Mouse (Mus musculus) heart, embryonic 14.5 days (tissue): ENCODE results near the gene Plb1. TPM values are rescaled to one million over a fixed set of nuclear protein-coding genes. Genes with fewer than 3 reads are reported as not detected.

Experiments used
- ATAC-seq: fragments of 200-750 bp; cut with Nextera tagmentation; 2 replicates; pipeline ENCODE4 v1.8.0; 2017; ENCODE audit warnings: low read depth, moderate TSS enrichment; ENCODE audit not compliant: insufficient number of reproducible peaks, insufficient read depth, low FRiP score
- H3K27ac ChIP-seq, 2 experiments: fragments of 200-500 bp in 1 of 2; fragments of 300-500 bp in 1 of 2; sonication (generic) in 1 of 2; replicated peaks in 1 of 2; 2 replicates each; pipeline ENCODE4 v1.5.1; 2012 to 2014; ENCODE audit warnings: low read depth in 2 of 2, low read length in 2 of 2, control low read depth in 1 of 2, mild to moderate bottlenecking in 1 of 2, mixed read lengths in 1 of 2; ENCODE audit not compliant: control insufficient read depth in 1 of 2, insufficient read depth in 1 of 2
- H3K27me3 ChIP-seq: fragments of 300-500 bp; sonication (generic); 2 replicates; pipeline ENCODE4 v1.6.1; 2014; ENCODE audit warnings: mild to moderate bottlenecking, low read length, control low read depth; ENCODE audit not compliant: control insufficient read depth, insufficient read depth
- H3K36me3 ChIP-seq: fragments of 300-500 bp; sonication (generic); 2 replicates; pipeline ENCODE4 v1.6.1; 2014; ENCODE audit warnings: mild to moderate bottlenecking, control low read depth, low read length, mixed read lengths; ENCODE audit not compliant: control insufficient read depth, insufficient read depth
- H3K4me1 ChIP-seq, 2 experiments: fragments of 200-500 bp in 1 of 2; fragments of 300-500 bp in 1 of 2; sonication (generic) in 1 of 2; 2 replicates each; pipeline ENCODE4 v1.6.1; 2012 to 2014; ENCODE audit warnings: low read length in 2 of 2, control low read depth in 1 of 2, mixed read lengths in 1 of 2; ENCODE audit not compliant: control insufficient read depth in 2 of 2, insufficient read depth in 2 of 2
- H3K4me2 ChIP-seq: fragments of 300-500 bp; sonication (generic); 2 replicates; pipeline ENCODE4 v1.6.1; 2014; ENCODE audit warnings: mild to moderate bottlenecking, low read length
- H3K4me3 ChIP-seq, 2 experiments: fragments of 200-500 bp in 1 of 2; fragments of 300-500 bp in 1 of 2; sonication (generic) in 1 of 2; 2 replicates each; pipeline ENCODE4 v1.5.1; 2012 to 2014; ENCODE audit warnings: low read length in 2 of 2, mild to moderate bottlenecking in 2 of 2, control low read depth in 1 of 2, low read depth in 1 of 2, moderate library complexity in 1 of 2; ENCODE audit not compliant: control insufficient read depth in 1 of 2, insufficient read depth in 1 of 2
- H3K9ac ChIP-seq: fragments of 300-500 bp; sonication (generic); 2 replicates; pipeline ENCODE4 v1.6.1; 2014; ENCODE audit warnings: mild to moderate bottlenecking, low read length
- H3K9me3 ChIP-seq: fragments of 300-500 bp; sonication (generic); 2 replicates; pipeline ENCODE4 v1.6.1; 2016; ENCODE audit warnings: low read length, control low read depth; ENCODE audit not compliant: control insufficient read depth
- WGBS: fragments of 180-500 bp; shearing (Covaris S2); extraction: QIAGEN DNeasy Blood & Tissue Kit; methylation state at CpG from one replicate; pipeline ENCODE4 v1.1.7; 2014; 5-methylcytosine and 5-hydroxymethylcytosine counted together
- polyA plus RNA-seq: library from polyadenylated mRNA; unstranded; fragments of >200 nt; fragmentation: Nextera tagmentation; extraction: Ambion mirVana; gene quantifications from 2 replicates; pipeline ENCODE4 v1.2.1, GENCODE M21; 2014

Plb1 gene
- polyA plus RNA-seq, 1 experiment from 2014 or later: 3.2 TPM

DNA sequence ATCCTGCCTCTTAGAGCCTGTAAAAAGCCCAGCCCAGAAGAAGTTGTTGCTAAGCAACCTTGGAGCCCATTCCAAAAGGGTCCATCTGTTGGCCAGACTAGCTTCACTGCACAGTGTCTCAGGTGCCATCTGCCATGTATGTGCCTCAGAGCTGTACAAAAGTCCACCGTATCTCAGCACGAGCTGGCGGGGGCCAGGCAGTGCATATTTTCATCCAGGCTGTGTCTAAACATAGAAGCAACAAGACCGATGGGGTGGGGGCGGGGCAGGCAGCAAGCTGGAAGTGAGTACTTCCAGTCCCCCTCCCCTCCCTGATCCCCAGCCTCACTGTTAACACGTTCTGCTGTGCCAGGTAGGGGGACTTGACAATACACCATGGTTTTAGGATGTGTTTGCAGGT lies 102.7 kb downstream of the Plb1 start:
- whole genome bisulfite sequencing: 8% methylated on average over 6 of the region's 6 CpGs
- H3K4me3 ChIP-seq: no peak overlapping the region
- peak overlapping the region; percentile 78 to 90 for H3K27ac ChIP-seq
- no peaks in the 10 kb centered on the region for H3K9me3 ChIP-seq
- no peaks in the 10 kb centered on the region for H3K27me3 ChIP-seq
- no peak overlapping the region for H3K9ac ChIP-seq
- peak overlapping the region; percentile 31 for H3K4me2 ChIP-seq
- no peaks in the 10 kb centered on the region for H3K36me3 ChIP-seq
- peaks cover 29 to 45% of the 10 kb centered on the region in 2 experiments for H3K4me1 ChIP-seq
- peak; percentile 89 for ATAC-seq

DNA sequence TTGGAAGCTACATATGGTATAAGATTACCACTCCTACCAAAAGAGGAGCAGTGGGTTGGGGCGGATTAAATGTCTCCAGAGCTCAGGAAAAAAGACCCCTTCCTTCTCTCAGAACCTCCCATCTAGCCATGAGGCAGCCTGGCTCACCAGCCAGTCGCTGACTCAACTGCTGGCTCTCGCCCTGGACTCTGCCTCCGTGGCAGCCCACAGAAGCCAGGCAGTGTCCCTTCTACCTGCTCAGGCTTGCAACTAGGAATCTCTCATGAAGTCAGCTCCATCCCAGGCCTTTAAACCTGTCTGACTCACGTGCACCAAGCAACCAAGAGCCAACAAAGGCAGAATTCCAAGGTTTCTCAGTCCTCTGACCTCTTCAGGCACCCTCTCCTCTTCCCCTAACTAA lies 103.6 kb downstream of the Plb1 start:
- no peak overlapping the region for H3K4me2 ChIP-seq
- H3K27me3 ChIP-seq: no peaks in the 10 kb centered on the region
- no peak overlapping the region for H3K9ac ChIP-seq
- 64% methylated on average over 5 of the region's 5 CpGs for WGBS
- ATAC-seq: no peak
- H3K9me3 ChIP-seq: no peaks in the 10 kb centered on the region
- no peak overlapping the region for H3K4me3 ChIP-seq
- peaks cover 31 to 48% of the 10 kb centered on the region in 2 experiments for H3K4me1 ChIP-seq
- H3K36me3 ChIP-seq: no peaks in the 10 kb centered on the region
- peak overlapping the region in 1 of 2 experiments; percentile 90; a peak in 1 of 4 replicates for H3K27ac ChIP-seq

DNA sequence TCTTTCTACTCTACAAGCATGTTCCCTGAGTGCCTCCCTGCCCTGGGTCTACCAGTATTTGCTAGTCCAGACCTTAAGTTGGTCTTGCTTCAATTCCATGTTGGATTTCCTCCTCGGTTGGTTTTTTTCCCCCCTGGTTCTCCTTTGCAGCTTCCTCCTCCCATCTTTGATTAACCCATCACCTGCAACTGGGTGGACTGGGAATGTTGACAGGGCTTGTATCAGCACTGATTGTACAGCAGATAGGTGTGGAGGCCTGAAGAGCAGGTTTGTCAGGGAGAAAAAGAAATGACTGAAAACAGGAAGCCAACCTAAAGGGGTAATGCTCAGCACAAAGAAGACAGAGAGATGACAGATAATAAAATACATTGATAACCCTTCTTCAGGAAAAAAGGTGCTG lies 104.8 kb downstream of the Plb1 start:
- Histone ChIP-seq H3K27me3 (no peaks in the 10 kb centered on the region), H3K4me2 (no peak overlapping the region), H3K4me1 (peaks cover 37 to 54% of the 10 kb centered on the region in 2 experiments), H3K4me3 (no peak overlapping the region), H3K9ac (no peak overlapping the region), H3K9me3 (no peaks in the 10 kb centered on the region), H3K27ac (no peak overlapping the region), H3K36me3 (no peaks in the 10 kb centered on the region)
- no peak for ATAC-seq
- 56% methylated on average over 1 of the region's 1 CpGs for WGBS

DNA sequence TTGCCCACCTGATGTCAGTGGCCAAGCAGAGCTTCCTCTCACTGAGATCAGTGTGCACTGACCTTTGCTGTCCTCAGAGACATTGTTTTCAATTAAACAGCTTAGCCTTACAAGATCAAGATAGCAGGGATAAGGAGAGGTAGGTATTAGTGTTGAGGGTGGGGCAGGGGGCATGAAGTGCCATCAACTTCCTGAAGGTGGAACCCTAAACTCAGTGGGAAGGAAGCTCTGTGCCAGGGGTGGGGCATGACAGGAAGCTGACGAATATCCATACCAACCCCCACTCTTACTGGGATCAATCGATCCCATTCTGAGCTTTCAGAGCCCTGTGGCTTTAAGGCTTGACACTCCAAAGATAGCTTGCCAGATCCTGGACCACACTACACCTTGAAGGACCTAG lies 105.8 kb downstream of the Plb1 start:
- no peak overlapping the region for H3K4me2 ChIP-seq
- H3K27ac ChIP-seq: no peak overlapping the region
- 26% methylated on average over 2 of the region's 2 CpGs for WGBS

DNA sequence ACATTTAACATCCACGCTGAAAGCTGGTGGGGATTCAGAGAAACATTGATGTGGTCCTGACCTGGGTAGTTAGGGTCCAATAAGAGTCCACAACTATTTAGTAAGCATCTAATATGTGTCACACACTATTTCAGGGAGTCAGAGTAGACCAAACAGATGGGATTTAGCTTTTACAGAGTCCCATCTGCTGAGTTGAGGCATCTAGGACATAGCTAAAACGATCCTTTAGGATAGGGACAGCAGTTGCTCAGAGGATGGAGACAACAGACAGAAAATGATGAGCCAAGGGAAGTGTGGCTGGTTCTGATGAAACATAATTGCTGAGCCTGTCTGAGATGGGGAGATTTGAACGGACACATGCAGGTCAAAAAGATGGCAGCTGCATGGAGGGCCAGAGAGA lies 106.3 kb downstream of the Plb1 start:
- H3K27ac ChIP-seq: no peak overlapping the region
- 78% methylated on average over 3 of the region's 3 CpGs for WGBS
- no peak overlapping the region for H3K4me2 ChIP-seq
- H3K9ac ChIP-seq: no peak overlapping the region
- H3K4me1 ChIP-seq: peaks cover 36 to 51% of the 10 kb centered on the region in 2 experiments
- no peak for ATAC-seq
- no peak overlapping the region for H3K4me3 ChIP-seq
- H3K27me3 ChIP-seq: no peaks in the 10 kb centered on the region
- H3K36me3 ChIP-seq: no peaks in the 10 kb centered on the region
- no peaks in the 10 kb centered on the region for H3K9me3 ChIP-seq

More for the DNA sequence above, 105.8 kb downstream of the Plb1 start:
- peaks cover 41 to 55% of the 10 kb centered on the region in 2 experiments for H3K4me1 ChIP-seq
- no peaks in the 10 kb centered on the region for H3K36me3 ChIP-seq
- H3K9ac ChIP-seq: no peak overlapping the region
- ATAC-seq: no peak
- no peak overlapping the region for H3K4me3 ChIP-seq
- H3K9me3 ChIP-seq: no peaks in the 10 kb centered on the region
- no peaks in the 10 kb centered on the region for H3K27me3 ChIP-seq

DNA sequence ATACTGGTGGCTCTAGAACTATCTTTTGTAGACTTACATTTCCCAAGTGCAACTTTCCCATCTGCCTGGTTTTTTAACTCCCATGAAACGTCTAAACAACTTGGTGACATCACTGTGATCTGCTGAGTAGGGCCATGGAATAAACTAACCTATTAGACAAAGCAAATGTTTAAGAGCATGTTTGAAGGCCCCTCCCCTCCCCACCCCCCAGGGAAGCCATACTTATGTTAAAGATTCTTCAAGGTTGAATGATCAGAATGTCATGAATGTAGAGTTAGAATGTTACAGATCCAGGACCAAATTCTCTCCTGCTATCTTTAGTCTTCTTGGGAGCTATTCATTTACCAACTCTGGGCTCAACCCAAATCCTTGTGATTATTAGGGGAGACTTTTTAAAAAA lies 107.7 kb downstream of the Plb1 start:
- ATAC-seq: no peak
- peaks cover 25 to 37% of the 10 kb centered on the region in 2 experiments for H3K4me1 ChIP-seq
- 75% methylated on average over 1 of the region's 1 CpGs for WGBS

DNA sequence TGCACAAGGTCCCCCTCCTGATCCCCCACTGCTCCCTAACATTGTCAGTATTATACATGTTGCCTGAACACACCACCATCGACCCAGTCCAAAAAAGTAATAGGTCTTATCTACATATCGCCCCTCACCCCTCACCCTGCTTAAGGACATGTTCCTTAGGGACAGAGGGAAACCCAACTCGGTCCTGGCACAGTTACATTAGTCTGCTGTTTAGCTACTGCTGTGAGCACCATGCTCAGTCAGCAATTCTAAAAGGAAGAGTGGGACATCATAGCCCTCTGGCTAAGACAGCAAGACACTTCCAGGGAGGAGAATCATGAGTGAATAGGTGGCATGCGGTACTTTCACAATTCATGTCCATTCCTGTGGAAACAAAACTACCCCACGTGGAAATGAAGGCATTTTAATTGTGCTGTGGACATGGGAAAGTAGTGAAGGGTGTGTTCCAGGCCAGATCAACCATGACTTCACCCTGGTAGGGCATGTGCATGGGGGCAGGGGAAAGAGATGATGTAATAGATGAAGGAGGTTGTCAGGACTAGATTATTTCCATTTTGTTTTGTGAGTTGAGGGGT lies 110.3 kb downstream of the Plb1 start:
- Histone ChIP-seq H3K9me3 (no peaks in the 10 kb centered on the region), H3K27ac (no peak overlapping the region), H3K36me3 (no peaks in the 10 kb centered on the region), H3K4me1 (peaks cover 25 to 39% of the 10 kb centered on the region in 2 experiments), H3K9ac (no peak overlapping the region), H3K27me3 (no peaks in the 10 kb centered on the region), H3K4me3 (no peak overlapping the region), H3K4me2 (no peak overlapping the region)
- no peak for ATAC-seq
- WGBS: 48% methylated on average over 5 of the region's 5 CpGs

More for the DNA sequence above, 107.7 kb downstream of the Plb1 start:
- Histone ChIP-seq H3K9ac (no peak overlapping the region), H3K4me3 (no peak overlapping the region), H3K36me3 (no peaks in the 10 kb centered on the region), H3K27ac (no peak overlapping the region), H3K4me2 (no peak overlapping the region), H3K27me3 (no peaks in the 10 kb centered on the region), H3K9me3 (no peaks in the 10 kb centered on the region)
